Mouse (Mus musculus) urinary bladder, postnatal 0 days (tissue): ENCODE results near the gene Kcnn3. TPM values are rescaled to one million over a fixed set of nuclear protein-coding genes. Genes with fewer than 3 reads are reported as not detected.

ENCODE experiments used
- polyA plus RNA-seq: library from polyadenylated mRNA; unstranded; fragments of >200 nt; fragmentation: Nextera tagmentation; extraction: Ambion mirVana; gene quantifications from 2 replicates; pipeline ENCODE4 v1.2.1, GENCODE M21; 2015

Kcnn3 gene
- 3.6 and 6.3 TPM in 2 replicates for polyA plus RNA-seq

DNA sequence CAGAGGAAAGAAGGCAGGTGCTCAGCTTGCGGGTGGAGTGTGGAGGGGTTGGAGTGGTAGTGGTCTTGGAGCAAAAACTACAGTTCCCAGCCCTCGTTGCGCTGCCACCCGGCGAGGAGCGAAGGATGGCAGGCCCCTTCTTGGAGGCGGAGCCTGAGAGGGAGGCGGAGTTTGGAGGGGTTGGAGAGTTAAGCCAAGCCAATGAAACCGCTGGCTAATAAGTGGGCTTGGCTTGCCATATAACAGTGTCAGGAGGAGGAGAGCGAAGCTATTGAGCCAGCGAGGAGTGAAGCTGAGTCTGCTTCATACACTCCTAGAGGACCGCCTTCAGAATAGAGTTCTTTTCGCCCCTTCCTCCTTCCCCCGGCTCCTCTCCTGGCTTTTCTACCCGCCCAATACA lies at the start of gene Kcnn3:
Gene Kcnn3, plus strand, starts transcription at position 271 of the 400 bp plus-strand sequence.

GRCm38 (mm10) chr3:89714359-89715206 lies 194.6 kb downstream of the Kcnn3 start, which contains the start of gene Adar:
Gene Adar (plus strand): TSS chr3:89715022.

Other genes starting within 250 kb of the Kcnn3 start
- 90.2 and 94.4 TPM in 2 replicates for gene Slc50a1, start 249.6 kb upstream of the Kcnn3 start, polyA plus RNA-seq
- 19.8 and 20.1 TPM in 2 replicates for gene Efna1, start 239.0 kb upstream of the Kcnn3 start, polyA plus RNA-seq
- gene Efna3, start 197.2 kb upstream of the Kcnn3 start, polyA plus RNA-seq: 5.3 and 6.5 TPM in 2 replicates
- gene Efna4, start 182.1 kb upstream of the Kcnn3 start, polyA plus RNA-seq: 4.4 and 5.6 TPM in 2 replicates
- 60.9 and 72.6 TPM in 2 replicates for gene Adam15, start 170.2 kb upstream of the Kcnn3 start, polyA plus RNA-seq
- gene Dcst2, start 158.2 kb upstream of the Kcnn3 start, polyA plus RNA-seq: 0.07 and 0.08 TPM in 2 replicates
- 0.17 and 0.26 TPM in 2 replicates for gene Dcst1, start 154.9 kb upstream of the Kcnn3 start, polyA plus RNA-seq
- gene Zbtb7b, start 125.4 kb upstream of the Kcnn3 start, polyA plus RNA-seq: 4.1 and 4.6 TPM in 2 replicates
- gene Lenep, start 117.4 kb upstream of the Kcnn3 start, polyA plus RNA-seq: not detected in 2 replicates
- 20.6 and 21.0 TPM in 2 replicates for gene Flad1, start 108.3 kb upstream of the Kcnn3 start, polyA plus RNA-seq
- 146 and 176 TPM in 2 replicates for gene Cks1b, start 101.8 kb upstream of the Kcnn3 start, polyA plus RNA-seq
- gene Shc1, start 101.7 kb upstream of the Kcnn3 start, polyA plus RNA-seq: 75.2 and 77.8 TPM in 2 replicates
- 17.5 and 21.1 TPM in 2 replicates for gene Pygo2, start 90.0 kb upstream of the Kcnn3 start, polyA plus RNA-seq
- gene Pbxip1, start 83.5 kb upstream of the Kcnn3 start, polyA plus RNA-seq: 171 and 191 TPM in 2 replicates
- 40.4 and 51.5 TPM in 2 replicates for gene Pmvk, start 65.6 kb upstream of the Kcnn3 start, polyA plus RNA-seq
- 5.5 and 5.9 TPM in 2 replicates for gene Adar, start 194.9 kb downstream of the Kcnn3 start, polyA plus RNA-seq
- gene Chrnb2, start 244.5 kb downstream of the Kcnn3 start, polyA plus RNA-seq: 0.22 and 0.26 TPM in 2 replicates